Mouse (Mus musculus): ENCODE results near the gene Prss53. TPM values are rescaled to one million over a fixed set of nuclear protein-coding genes. Genes with fewer than 3 reads are reported as not detected.
"Not testable (repeated sequence)": the region's sequence is repeated elsewhere in the genome, so short reads cannot be mapped to it uniquely, and the experiment has no call there.

The Prss53 gene
- polyA plus RNA-seq, 1 experiment from 2014 or later: 1.5 TPM

DNA sequence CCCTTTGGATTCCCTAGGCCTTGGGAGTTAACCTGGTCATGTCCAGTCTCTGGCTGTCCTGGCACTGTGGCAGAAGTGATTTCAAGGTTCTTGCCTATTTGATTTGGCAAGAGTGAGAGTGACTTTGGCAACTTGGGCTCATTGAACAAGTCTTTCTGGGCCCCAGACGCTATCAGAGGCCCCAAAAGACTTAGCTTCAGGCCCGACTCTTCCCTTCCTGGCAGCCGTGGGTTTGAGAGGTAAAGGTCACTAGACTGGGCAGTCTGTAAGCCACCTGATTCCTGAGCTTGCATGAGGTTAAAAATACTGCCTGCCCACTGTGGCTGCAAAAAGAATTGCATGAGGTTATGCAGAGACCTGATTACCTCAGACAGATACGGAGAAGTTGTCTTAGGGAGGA, 17.9 kb upstream of the Prss53 start:
- Histone ChIP-seq H3K36me3 (peaks cover 52% of the 10 kb centered on the region), H3K4me3 (no peak overlapping the region), H3K27ac (no peak overlapping the region), H3K27me3 (no peaks in the 10 kb centered on the region), H3K9me3 (no peaks in the 10 kb centered on the region), H3K9ac (no peak overlapping the region), H3K4me1 (peaks cover 22% of the 10 kb centered on the region), H3K4me2 (no peak overlapping the region)
- whole genome bisulfite sequencing: 93% methylated on average over 4 of the region's 4 CpGs
- no peak for ATAC-seq (ENCODE audit: insufficient number of reproducible peaks, insufficient read depth, low FRiP score, low TSS enrichment, low read depth)

- peaks cover 52% of the 10 kb centered on the region for H3K36me3 ChIP-seq
Observed at GRCm38 (mm10) chr7:127907939-127908338, 17.2 kb upstream of the Prss53 start.

GRCm38 (mm10) chr7:127903971-127904796, 13.4 kb upstream of the Prss53 start, which contains the start of gene Bckdk:
Gene Bckdk (plus strand): TSS chr7:127904082.
- peak within 1 kb of the TSS; percentile 94 for H3K9ac ChIP-seq
- H3K27me3 ChIP-seq: no peaks in the 10 kb centered on the region
- peak; percentile 91 for ATAC-seq (ENCODE audit: insufficient number of reproducible peaks, insufficient read depth, low FRiP score, low TSS enrichment, low read depth)
- H3K27ac ChIP-seq: peak within 1 kb of the TSS; percentile 86
- H3K4me2 ChIP-seq: peak within 1 kb of the TSS; percentile 87
- peak within 1 kb of the TSS; percentile 70 for H3K4me3 ChIP-seq
- H3K4me1 ChIP-seq: peaks cover 15% of the 10 kb centered on the region
- H3K36me3 ChIP-seq: peaks cover 42% of the 10 kb centered on the region
- 6% methylated on average over 38 of the region's 38 CpGs for WGBS
- no peaks in the 10 kb centered on the region for H3K9me3 ChIP-seq

More at GRCm38 (mm10) chr7:127907939-127908338, 17.2 kb upstream of the Prss53 start:
- no peak for ATAC-seq (ENCODE audit: insufficient number of reproducible peaks, insufficient read depth, low FRiP score, low TSS enrichment, low read depth)
- no peaks in the 10 kb centered on the region for H3K9me3 ChIP-seq
- no peak overlapping the region for H3K27ac ChIP-seq
- H3K9ac ChIP-seq: no peak overlapping the region
- H3K27me3 ChIP-seq: no peaks in the 10 kb centered on the region
- 94% methylated on average over 12 of the region's 12 CpGs for WGBS
- H3K4me3 ChIP-seq: no peak overlapping the region
- H3K4me1 ChIP-seq: peaks cover 16% of the 10 kb centered on the region
- H3K4me2 ChIP-seq: no peak overlapping the region

DNA sequence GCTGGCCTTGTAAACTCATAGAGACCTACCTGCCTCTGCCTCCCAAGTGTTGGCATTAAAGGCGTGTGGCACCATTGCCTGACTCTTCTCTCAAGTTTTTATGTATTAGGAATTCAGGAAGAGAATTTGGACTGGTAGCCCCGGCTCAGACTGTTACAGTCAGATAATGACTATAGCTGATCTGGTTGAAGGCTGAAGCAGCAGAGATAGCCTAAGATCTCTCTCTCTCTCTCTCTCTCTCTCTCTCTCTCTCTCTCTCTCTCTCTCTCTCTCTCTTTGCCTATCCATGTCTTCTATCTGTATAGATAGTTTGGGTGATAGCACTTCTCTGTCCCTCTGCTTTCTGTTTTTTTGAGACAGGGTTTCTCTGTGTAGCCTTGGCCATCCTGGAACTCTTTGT, 11.0 kb upstream of the Prss53 start:
- Histone ChIP-seq H3K4me1 (peaks cover 15% of the 10 kb centered on the region), H3K9ac (no peak overlapping the region), H3K36me3 (peaks cover 18% of the 10 kb centered on the region), H3K4me2 (no peak overlapping the region), H3K27ac (no peak overlapping the region), H3K9me3 (no peaks in the 10 kb centered on the region), H3K4me3 (no peak overlapping the region), H3K27me3 (no peaks in the 10 kb centered on the region)
- 84% methylated on average over 2 of the region's 2 CpGs for WGBS
- no peak for ATAC-seq (ENCODE audit: insufficient number of reproducible peaks, insufficient read depth, low FRiP score, low TSS enrichment, low read depth)

- H3K4me3 ChIP-seq: no peak overlapping the region
- H3K36me3 ChIP-seq: peaks cover under 1% of the 10 kb centered on the region; the same call in 1 of the 2 replicates
- no peaks in the 10 kb centered on the region for H3K27me3 ChIP-seq
- H3K9me3 ChIP-seq: no peaks in the 10 kb centered on the region
- ATAC-seq (ENCODE audit: insufficient number of reproducible peaks, insufficient read depth, low FRiP score, low TSS enrichment, low read depth): no peak
- no peak overlapping the region; the same call in 1 of the 2 replicates for H3K9ac ChIP-seq
- H3K4me1 ChIP-seq: peaks cover 9% of the 10 kb centered on the region
- H3K4me2 ChIP-seq: no peak overlapping the region
- H3K27ac ChIP-seq: no peak overlapping the region
- 41% methylated on average over 7 of the region's 7 CpGs for WGBS
Observed at GRCm38 (mm10) chr7:127899997-127900396, 9.2 kb upstream of the Prss53 start.

GRCm38 (mm10) chr7:127898179-127898956, 7.6 kb upstream of the Prss53 start:
- no peak overlapping the region for H3K27ac ChIP-seq
- H3K9me3 ChIP-seq: no peaks in the 10 kb centered on the region
- WGBS: 34% methylated on average over 10 of the region's 10 CpGs
- H3K36me3 ChIP-seq: peaks cover 5% of the 10 kb centered on the region; the same call in 1 of the 2 replicates
- no peaks in the 10 kb centered on the region for H3K27me3 ChIP-seq
- no peak for ATAC-seq (ENCODE audit: insufficient number of reproducible peaks, insufficient read depth, low FRiP score, low TSS enrichment, low read depth)
- no peak overlapping the region for H3K9ac ChIP-seq
- H3K4me3 ChIP-seq: no peak overlapping the region
- H3K4me2 ChIP-seq: no peak overlapping the region
- peaks cover 10% of the 10 kb centered on the region for H3K4me1 ChIP-seq

DNA sequence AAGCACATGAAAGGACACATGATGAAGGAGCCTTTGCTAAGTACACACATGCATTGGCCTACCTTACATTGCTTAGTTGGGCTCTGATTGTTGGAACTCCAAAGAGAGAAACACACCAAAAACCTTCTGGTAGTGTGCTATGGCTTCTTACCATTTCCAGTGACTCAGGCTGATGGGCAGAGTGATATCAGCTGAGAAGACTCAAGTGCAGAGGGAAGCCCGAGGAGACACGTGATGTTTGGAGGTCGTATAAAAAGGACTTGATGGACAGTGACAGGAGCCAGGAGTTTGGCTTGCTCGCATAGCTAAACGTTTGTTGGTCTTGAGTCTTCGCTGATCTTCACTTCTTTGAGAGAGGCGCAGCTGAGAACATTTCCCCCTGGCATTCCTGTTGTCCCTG, 6.8 kb upstream of the Prss53 start:
- WGBS: 89% methylated on average over 7 of the region's 7 CpGs
- Histone ChIP-seq H3K9me3 (no peaks in the 10 kb centered on the region), H3K9ac (no peak overlapping the region), H3K4me2 (no peak overlapping the region), H3K4me3 (no peak overlapping the region), H3K27ac (no peak overlapping the region), H3K36me3 (peaks cover 13% of the 10 kb centered on the region), H3K27me3 (no peaks in the 10 kb centered on the region), H3K4me1 (peaks cover 10% of the 10 kb centered on the region)
- ATAC-seq (ENCODE audit: insufficient number of reproducible peaks, insufficient read depth, low FRiP score, low TSS enrichment, low read depth): no peak

GRCm38 (mm10) chr7:127896384-127896783, 5.6 kb upstream of the Prss53 start:
- ATAC-seq (ENCODE audit: insufficient number of reproducible peaks, insufficient read depth, low FRiP score, low TSS enrichment, low read depth): no peak
- Histone ChIP-seq H3K4me1 (peaks cover 10% of the 10 kb centered on the region), H3K27ac (no peak overlapping the region), H3K4me2 (no peak overlapping the region), H3K36me3 (peaks cover 17% of the 10 kb centered on the region), H3K9me3 (no peaks in the 10 kb centered on the region), H3K4me3 (no peak overlapping the region), H3K27me3 (no peaks in the 10 kb centered on the region), H3K9ac (no peak overlapping the region)
- WGBS: 58% methylated on average over 13 of the region's 13 CpGs

GRCm38 (mm10) chr7:127895891-127896290, 5.1 kb upstream of the Prss53 start:
- Histone ChIP-seq H3K27ac (0 out of 2 replicates have a peak overlapping the region, but pooled peaks have one; percentile 83), H3K4me1 (peaks cover 10% of the 10 kb centered on the region), H3K36me3 (peaks cover 17% of the 10 kb centered on the region), H3K4me3 (peak overlapping the region; percentile 67), H3K9ac (0 out of 2 replicates have a peak overlapping the region, but pooled peaks have one; percentile 16), H3K4me2 (peak overlapping the region; percentile 80)
- WGBS: 66% methylated on average over 7 of the region's 7 CpGs
- H3K27me3 ChIP-seq; ATAC-seq (ENCODE audit: insufficient number of reproducible peaks, insufficient read depth, low FRiP score, low TSS enrichment, low read depth); H3K9me3 ChIP-seq: not testable (repeated sequence)

DNA sequence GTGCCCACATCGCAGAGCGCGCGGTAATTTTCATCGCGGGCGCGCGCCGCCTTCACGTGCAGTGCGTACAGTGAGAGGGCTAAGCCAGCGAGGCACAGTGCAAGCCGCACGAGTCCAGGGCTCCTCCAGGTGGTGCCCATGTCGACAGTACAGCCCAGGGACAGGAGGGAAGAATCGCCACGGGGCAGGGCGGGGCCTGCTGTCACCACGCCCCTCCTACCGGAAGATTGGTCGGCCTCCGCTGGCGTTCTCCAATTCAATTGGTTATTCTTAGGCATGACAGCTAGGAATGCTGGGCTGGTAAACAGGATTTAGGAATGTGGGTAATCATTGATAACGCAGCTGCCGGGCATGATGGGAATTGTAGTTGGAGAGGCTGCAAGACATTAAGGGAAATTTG, 4.7 kb upstream of the Prss53 start, which contains the start of the genes Gm21974 and Vkorc1:
Gene Gm21974, minus strand, starts transcription at position 13 of the 400 bp plus-strand sequence.
Gene Vkorc1, minus strand, starts transcription at position 176 of the 400 bp plus-strand sequence.
- peak; percentile 93 for ATAC-seq (ENCODE audit: insufficient number of reproducible peaks, insufficient read depth, low FRiP score, low TSS enrichment, low read depth)
- peak within 1 kb of the TSS; percentile 67 for H3K4me3 ChIP-seq
- peak within 1 kb of the TSS; percentile 80 for H3K9ac ChIP-seq
- H3K9me3 ChIP-seq: no peaks in the 10 kb centered on the region
- no peaks in the 10 kb centered on the region for H3K27me3 ChIP-seq
- peak within 1 kb of the TSS; percentile 83 for H3K27ac ChIP-seq
- under 1% methylated on average over 26 of the region's 26 CpGs for WGBS
- peak within 1 kb of the TSS; percentile 80 for H3K4me2 ChIP-seq
- H3K36me3 ChIP-seq: peaks cover 21% of the 10 kb centered on the region
- peaks cover 10% of the 10 kb centered on the region for H3K4me1 ChIP-seq

- peak overlapping the region; percentile 80 for H3K9ac ChIP-seq
- peaks cover 28% of the 10 kb centered on the region for H3K36me3 ChIP-seq
- H3K9me3 ChIP-seq: no peaks in the 10 kb centered on the region
- H3K4me2 ChIP-seq: peak overlapping the region; percentile 80
- H3K4me1 ChIP-seq: peaks cover 10% of the 10 kb centered on the region
- ATAC-seq (ENCODE audit: insufficient number of reproducible peaks, insufficient read depth, low FRiP score, low TSS enrichment, low read depth): no peak
- H3K4me3 ChIP-seq: peak overlapping the region; percentile 67
- WGBS: 78% methylated on average over 5 of the region's 5 CpGs
- H3K27ac ChIP-seq: no peak overlapping the region
- H3K27me3 ChIP-seq: no peaks in the 10 kb centered on the region
Observed at GRCm38 (mm10) chr7:127894480-127894879, 3.7 kb upstream of the Prss53 start.

Measured in embryonic facial prominence, embryonic 13.5 days (tissue).